In genomic region chr13:46257847-46258246, GRCm38 (mm10) we compare ENCODE assay signal across 9 mouse cellular contexts. TPM values are rescaled to one million over a fixed set of nuclear protein-coding genes. Genes with fewer than 3 reads are reported as not detected.
DNase-seq lines count a peak whose midpoint lies in the region; ATAC-seq and TF ChIP-seq lines count a peak whose summit lies in the region.
"Had no signal": no experiment of that assay in that cellular context is flagged by ENCODE, and none has a peak within 500 bp of the region (broad histone marks: within the 10 kb centered on the region; RNA-seq: fewer than 3 reads in every experiment).

No protein-coding gene starts in this region.

- 5% methylated on average over 4 of the region's 4 CpGs for WGBS in kidney, adult 2 months
- 7% methylated on average over 4 of the region's 4 CpGs for WGBS in limb, embryonic 11.5 days

- TF ChIP-seq CTCF in kidney, adult 2 months (conservative IDR thresholded peaks at IDR 0.05; ENCODE audit: insufficient read depth, insufficient read length, low read depth, low read length): peak; percentile 84

- no peak overlapping the region for H3K4me3 ChIP-seq in kidney, adult 2 months (ENCODE audit: insufficient read depth, low read depth, low read length)
- H3K4me3 ChIP-seq in limb, embryonic 11.5 days (ENCODE audit: low read depth, low read length): no peak overlapping the region

- no peak for TF ChIP-seq POLR2A in kidney, adult 2 months (IDR thresholded peaks at IDR 0.05; ENCODE audit: low read depth, low read length)

- ATAC-seq in limb, embryonic 11.5 days (ENCODE audit: insufficient number of reproducible peaks, low FRiP score, low TSS enrichment, low read depth): no peak

- H3K4me1 ChIP-seq in kidney, adult 2 months (ENCODE audit: control insufficient read depth, insufficient read depth, low read length): no peaks in the 10 kb centered on the region; the same call in 1 of the 2 replicates
- H3K4me1 ChIP-seq in limb, embryonic 11.5 days (ENCODE audit: control insufficient read depth, insufficient read depth, low read length): no peaks in the 10 kb centered on the region

- H3K36me3 ChIP-seq in kidney, adult 2 months (ENCODE audit: control insufficient read depth, insufficient read depth, low read length): no peaks in the 10 kb centered on the region
- H3K36me3 ChIP-seq in limb, embryonic 11.5 days (ENCODE audit: control insufficient read depth, insufficient read depth, low read length): no peaks in the 10 kb centered on the region

- H3K9me3 ChIP-seq in limb, embryonic 11.5 days (ENCODE audit: control insufficient read depth, low read length): no peaks in the 10 kb centered on the region

- no peak overlapping the region for H3K4me2 ChIP-seq in limb, embryonic 11.5 days (ENCODE audit: low read depth, severe bottlenecking)

- no peaks in the 10 kb centered on the region for H3K27me3 ChIP-seq in kidney, adult 2 months (replicated peaks; ENCODE audit: control insufficient read depth, insufficient read depth, low read length)
- no peaks in the 10 kb centered on the region for H3K27me3 ChIP-seq in limb, embryonic 11.5 days (ENCODE audit: control insufficient read depth, insufficient read depth, low read length)

- H3K27ac ChIP-seq in kidney, adult 2 months (ENCODE audit: insufficient read depth, low read depth, low read length): no peak overlapping the region
- no peak overlapping the region for H3K27ac ChIP-seq in limb, embryonic 11.5 days (replicated peaks; ENCODE audit: low read depth, low read length)

- peak; percentile 40 for DNase-seq in A20 (ENCODE audit: low read depth, low spot score)
- peak; percentile 60 for DNase-seq in Muller cell, postnatal 12 days (ENCODE audit: inconsistent ontology term)
- DNase-seq in cerebellum, adult 9-10 months: peak; percentile 11
- DNase-seq in frontal cortex, postnatal 14 days (ENCODE audit: low spot score in 2 of 2): peak; percentile 38 to 74
- peak; percentile 71 for DNase-seq in kidney, adult 2 months
- peak; percentile 79 for DNase-seq in limb, embryonic 11.5 days (ENCODE audit: low spot score)
- DNase-seq in retina, adult 2 months (ENCODE audit: low read depth, low spot score): peak; percentile 33
- DNase-seq in c-Kit-positive CD71-positive TER-119-positive erythroid progenitor cells, embryonic 14.5 days (ENCODE audit: low spot score): no peak

- no peak overlapping the region for H3K9ac ChIP-seq in limb, embryonic 11.5 days (ENCODE audit: low read length)

RNA-seq across cellular contexts. Expression of gene Stmnd1, which starts 15.7 kb away (rescaled TPM):
- polyA plus RNA-seq in kidney, adult 2 months (2012; rRNA removed): 0.06 TPM in 1 of 2 replicates, not detected in the other
- polyA plus RNA-seq in limb, embryonic 11.5 days (2014; fragmentation: Nextera tagmentation; extraction: Ambion mirVana): not detected in 2 replicates
- polyA plus RNA-seq: frontal cortex, adult 2 months had no signal
